Mouse (Mus musculus): ENCODE measurements around the gene Kcnj10. TPM values are rescaled to one million over a fixed set of nuclear protein-coding genes. Genes with fewer than 3 reads are reported as not detected.

Kcnj10 gene
- polyA plus RNA-seq, 1 experiment, result 0.06 TPM

- no peak overlapping the region for H3K4me3 ChIP-seq (ENCODE audit: control insufficient read depth, low read depth, low read length)
- H3K27me3 ChIP-seq (ENCODE audit: control insufficient read depth, insufficient read depth, low read length), result no peaks in the 10 kb centered on the region
- H3K4me1 ChIP-seq (ENCODE audit: control insufficient read depth, insufficient read depth, low read length), result peaks cover 3% of the 10 kb centered on the region; the same call in 1 of the 2 replicates
- H3K27ac ChIP-seq (ENCODE audit: control insufficient read depth, insufficient read depth, low read depth, low read length), result no peak overlapping the region
- no peaks in the 10 kb centered on the region for H3K36me3 ChIP-seq (ENCODE audit: control insufficient read depth, insufficient read depth, low read length)
- TF ChIP-seq POLR2A (IDR thresholded peaks at IDR 0.05; ENCODE audit: control insufficient read depth, low read depth, low read length) (no peak), CTCF (IDR thresholded peaks at IDR 0.05; ENCODE audit: control insufficient read depth, insufficient read depth, insufficient replicate concordance, low read depth, low read length) (peak; percentile 86; the same call in 1 of the 2 replicates)
These were observed 16.5 kb downstream of the Kcnj10 start for GRCm38 (mm10) chr1:172357550-172357949.

GRCm38 (mm10) chr1:172358341-172358740 lies 17.3 kb downstream of the Kcnj10 start:
- no peak overlapping the region for H3K27ac ChIP-seq (ENCODE audit: control insufficient read depth, insufficient read depth, low read depth, low read length)
- no peak for TF ChIP-seq POLR2A (IDR thresholded peaks at IDR 0.05; ENCODE audit: control insufficient read depth, low read depth, low read length)
- no peak for TF ChIP-seq CTCF (IDR thresholded peaks at IDR 0.05; ENCODE audit: control insufficient read depth, insufficient read depth, insufficient replicate concordance, low read depth, low read length)

GRCm38 (mm10) chr1:172364684-172365083 lies 23.7 kb downstream of the Kcnj10 start:
- H3K36me3 ChIP-seq (ENCODE audit: control insufficient read depth, insufficient read depth, low read length), result no peaks in the 10 kb centered on the region
- TF ChIP-seq POLR2A (IDR thresholded peaks at IDR 0.05; ENCODE audit: control insufficient read depth, low read depth, low read length) (no peak), CTCF (IDR thresholded peaks at IDR 0.05; ENCODE audit: control insufficient read depth, insufficient read depth, insufficient replicate concordance, low read depth, low read length) (peak; percentile 89; the same call in 1 of the 2 replicates)
- no peak overlapping the region for H3K27ac ChIP-seq (ENCODE audit: control insufficient read depth, insufficient read depth, low read depth, low read length)
- H3K4me1 ChIP-seq (ENCODE audit: control insufficient read depth, insufficient read depth, low read length), result peaks cover 2% of the 10 kb centered on the region; the same call in 1 of the 2 replicates
- H3K4me3 ChIP-seq (ENCODE audit: control insufficient read depth, low read depth, low read length), result peak overlapping the region; percentile 24; the same call in 1 of the 2 replicates
- no peaks in the 10 kb centered on the region for H3K27me3 ChIP-seq (ENCODE audit: control insufficient read depth, insufficient read depth, low read length)

More at GRCm38 (mm10) chr1:172358341-172358740, 17.3 kb downstream of the Kcnj10 start:
- Histone ChIP-seq H3K4me3 (ENCODE audit: control insufficient read depth, low read depth, low read length) (no peak overlapping the region), H3K27me3 (ENCODE audit: control insufficient read depth, insufficient read depth, low read length) (no peaks in the 10 kb centered on the region), H3K36me3 (ENCODE audit: control insufficient read depth, insufficient read depth, low read length) (no peaks in the 10 kb centered on the region), H3K4me1 (ENCODE audit: control insufficient read depth, insufficient read depth, low read length) (peaks cover 3% of the 10 kb centered on the region; the same call in 1 of the 2 replicates)

- H3K36me3 ChIP-seq (ENCODE audit: control insufficient read depth, insufficient read depth, low read length), result no peaks in the 10 kb centered on the region
- H3K27me3 ChIP-seq (ENCODE audit: control insufficient read depth, insufficient read depth, low read length), result no peaks in the 10 kb centered on the region
- no peak overlapping the region for H3K27ac ChIP-seq (ENCODE audit: control insufficient read depth, insufficient read depth, low read depth, low read length)
- peaks cover 2% of the 10 kb centered on the region for H3K4me1 ChIP-seq (ENCODE audit: control insufficient read depth, insufficient read depth, low read length)
- H3K4me3 ChIP-seq (ENCODE audit: control insufficient read depth, low read depth, low read length), result no peak overlapping the region; the same call in 1 of the 2 replicates
- TF ChIP-seq CTCF (IDR thresholded peaks at IDR 0.05; ENCODE audit: control insufficient read depth, insufficient read depth, insufficient replicate concordance, low read depth, low read length) (peak; percentile 20; the same call in 1 of the 2 replicates), POLR2A (IDR thresholded peaks at IDR 0.05; ENCODE audit: control insufficient read depth, low read depth, low read length) (no peak)
These were observed 27.9 kb downstream of the Kcnj10 start for GRCm38 (mm10) chr1:172368768-172369418.

DNA sequence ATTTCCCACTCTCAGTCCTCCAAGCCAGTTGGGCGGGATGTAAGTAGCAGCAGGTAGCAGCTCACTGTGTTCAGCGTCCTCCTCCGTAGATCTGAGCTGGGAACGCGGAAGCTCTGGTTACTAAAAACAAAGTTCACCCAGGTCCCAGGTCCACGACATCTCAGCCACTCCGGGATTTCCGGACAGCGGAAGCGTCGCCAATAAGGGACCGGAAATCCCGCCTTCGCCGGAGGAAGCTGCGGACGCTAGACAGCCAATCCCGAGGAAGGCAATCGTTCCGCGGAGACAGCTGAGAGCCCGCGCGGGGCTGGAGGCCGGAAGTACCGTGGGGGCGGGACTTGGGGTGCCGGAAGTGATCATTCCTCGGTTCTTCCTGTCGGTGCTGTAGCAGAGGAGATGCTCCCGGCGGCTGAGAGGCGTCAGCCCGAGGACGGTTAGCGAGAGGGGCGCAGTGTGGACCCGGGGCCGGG lies 35.2 kb downstream of the Kcnj10 start, which contains the start of gene Pigm:
Gene Pigm (plus strand): TSS at position 349 of the 470 bp plus-strand sequence.
- TF ChIP-seq CTCF (IDR thresholded peaks at IDR 0.05; ENCODE audit: control insufficient read depth, insufficient read depth, insufficient replicate concordance, low read depth, low read length) (no peak), POLR2A (IDR thresholded peaks at IDR 0.05; ENCODE audit: control insufficient read depth, low read depth, low read length) (peak; percentile 83)
- peak within 1 kb of the TSS; percentile 97 for H3K4me3 ChIP-seq (ENCODE audit: control insufficient read depth, low read depth, low read length)
- no peaks in the 10 kb centered on the region; the same call in 1 of the 2 replicates for H3K36me3 ChIP-seq (ENCODE audit: control insufficient read depth, insufficient read depth, low read length)
- H3K4me1 ChIP-seq (ENCODE audit: control insufficient read depth, insufficient read depth, low read length), result peaks cover 5% of the 10 kb centered on the region
- peak within 1 kb of the TSS; percentile 90 for H3K27ac ChIP-seq (ENCODE audit: control insufficient read depth, insufficient read depth, low read depth, low read length)
- no peaks in the 10 kb centered on the region for H3K27me3 ChIP-seq (ENCODE audit: control insufficient read depth, insufficient read depth, low read length)

- TF ChIP-seq POLR2A (IDR thresholded peaks at IDR 0.05; ENCODE audit: control insufficient read depth, low read depth, low read length) (0 out of 2 replicates have a peak, but pooled peaks have one; percentile 10), CTCF (IDR thresholded peaks at IDR 0.05; ENCODE audit: control insufficient read depth, insufficient read depth, insufficient replicate concordance, low read depth, low read length) (no peak)
- Histone ChIP-seq H3K4me3 (ENCODE audit: control insufficient read depth, low read depth, low read length) (peak overlapping the region; percentile 97), H3K36me3 (ENCODE audit: control insufficient read depth, insufficient read depth, low read length) (no peaks in the 10 kb centered on the region; the same call in 1 of the 2 replicates), H3K27me3 (ENCODE audit: control insufficient read depth, insufficient read depth, low read length) (no peaks in the 10 kb centered on the region), H3K27ac (ENCODE audit: control insufficient read depth, insufficient read depth, low read depth, low read length) (peak overlapping the region; percentile 90), H3K4me1 (ENCODE audit: control insufficient read depth, insufficient read depth, low read length) (peaks cover 5% of the 10 kb centered on the region)
These were observed 35.9 kb downstream of the Kcnj10 start for GRCm38 (mm10) chr1:172376758-172377458.

DNA sequence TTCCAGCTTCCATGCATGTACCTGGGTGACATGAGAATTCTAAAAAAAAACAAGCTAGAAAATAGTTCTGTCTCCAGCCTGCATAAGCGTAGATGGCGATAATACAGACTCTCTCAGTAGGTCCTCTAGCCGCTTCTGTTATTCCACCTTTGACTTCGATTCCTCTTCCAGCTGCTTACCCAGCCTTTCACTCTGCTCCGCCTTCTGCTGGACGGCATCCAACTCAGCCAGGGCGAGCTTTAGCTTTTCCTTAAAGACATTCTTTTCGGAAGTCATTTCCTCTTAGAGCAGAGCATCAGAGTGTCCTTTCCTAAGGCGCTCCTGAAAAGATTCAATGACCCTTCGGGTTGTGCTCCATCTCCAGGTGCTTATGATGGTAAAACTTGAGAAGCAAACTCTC lies 39.1 kb downstream of the Kcnj10 start:
- Histone ChIP-seq H3K27ac (ENCODE audit: control insufficient read depth, insufficient read depth, low read depth, low read length) (no peak overlapping the region), H3K36me3 (ENCODE audit: control insufficient read depth, insufficient read depth, low read length) (no peaks in the 10 kb centered on the region; the same call in 1 of the 2 replicates), H3K4me1 (ENCODE audit: control insufficient read depth, insufficient read depth, low read length) (peaks cover 5% of the 10 kb centered on the region), H3K27me3 (ENCODE audit: control insufficient read depth, insufficient read depth, low read length) (no peaks in the 10 kb centered on the region), H3K4me3 (ENCODE audit: control insufficient read depth, low read depth, low read length) (no peak overlapping the region)
- no peak for TF ChIP-seq POLR2A (IDR thresholded peaks at IDR 0.05; ENCODE audit: control insufficient read depth, low read depth, low read length)
- TF ChIP-seq CTCF (IDR thresholded peaks at IDR 0.05; ENCODE audit: control insufficient read depth, insufficient read depth, insufficient replicate concordance, low read depth, low read length), result no peak
